In genomic region chr15:62179801-62180200, GRCm38 (mm10) we compare ENCODE assay signal across 22 mouse cellular contexts.
DNase-seq lines count a peak whose midpoint lies in the region; ATAC-seq lines count a peak whose summit lies in the region.
"Had no signal": no experiment of that assay in that cellular context is flagged by ENCODE, and none has a peak within 500 bp of the region (broad histone marks: within the 10 kb centered on the region; RNA-seq: fewer than 3 reads in every experiment).

No protein-coding gene starts in this region.

- no peak overlapping the region for H3K4me2 ChIP-seq in midbrain, embryonic 11.5 days
- H3K4me2 ChIP-seq in midbrain, embryonic 15.5 days = no peak overlapping the region
- H3K4me2 ChIP-seq: forebrain, embryonic 12.5 days; hindbrain, embryonic 15.5 days had no signal

- no peaks in the 10 kb centered on the region for H3K27me3 ChIP-seq in midbrain, embryonic 11.5 days (ENCODE audit: control insufficient read depth, insufficient read depth, low read length)
- no peaks in the 10 kb centered on the region for H3K27me3 ChIP-seq in midbrain, embryonic 15.5 days (replicated peaks)
- H3K27me3 ChIP-seq: forebrain, embryonic 12.5 days; hindbrain, embryonic 15.5 days had no signal

- H3K36me3 ChIP-seq in midbrain, embryonic 11.5 days (ENCODE audit: control insufficient read depth, insufficient read depth, low read length) = no peaks in the 10 kb centered on the region
- no peaks in the 10 kb centered on the region for H3K36me3 ChIP-seq in midbrain, embryonic 15.5 days (replicated peaks)
- H3K36me3 ChIP-seq: forebrain, embryonic 12.5 days; heart, embryonic 10.5 days; hindbrain, embryonic 15.5 days; limb, embryonic 10.5 days; midbrain, embryonic 10.5 days had no signal

- ATAC-seq in midbrain, embryonic 11.5 days (ENCODE audit: low FRiP score) = no peak
- ATAC-seq in midbrain, embryonic 15.5 days (replicated peaks) = no peak
- no peak for ATAC-seq in megakaryocyte, adult 5-6 weeks (ENCODE audit: poor library complexity, severe bottlenecking)
- ATAC-seq: CD4-positive, CD25-positive, alpha-beta regulatory T cell, adult 4 months; liver, postnatal 0 days; lung, postnatal 0 days had no signal

- peak; percentile 68 to 86 for DNase-seq in adrenal gland, adult (ENCODE audit: inconsistent age in 2 of 2, low spot score in 1 of 2)
- no peak for DNase-seq in adrenal gland, adult 18-20 months (ENCODE audit: low spot score in 2 of 2)
- DNase-seq in midbrain, embryonic 11.5 days (ENCODE audit: low spot score, missing footprints) = peak; percentile 57
- peak; percentile 38 for DNase-seq in fibroblast of lung, adult 2 months (ENCODE audit: low read depth)
- DNase-seq in embryo, embryonic 9.5 days (ENCODE audit: extremely low spot score) = no peak
- DNase-seq: cerebellum, adult 9-10 months; gastrocnemius, postnatal 36 days; kidney, adult 8-10 months; kidney, postnatal 10 days; liver, postnatal 0 days had no signal

- no peak overlapping the region for H3K4me3 ChIP-seq in midbrain, embryonic 11.5 days (ENCODE audit: low read depth, low read length)
- no peak overlapping the region for H3K4me3 ChIP-seq in midbrain, embryonic 15.5 days
- H3K4me3 ChIP-seq: embryonic facial prominence, embryonic 10.5 days; forebrain, embryonic 12.5 days; heart, embryonic 10.5 days; hindbrain, embryonic 15.5 days; limb, embryonic 10.5 days; midbrain, embryonic 10.5 days had no signal

- no peak overlapping the region for H3K9ac ChIP-seq in midbrain, embryonic 11.5 days (ENCODE audit: low read length)
- no peak overlapping the region for H3K9ac ChIP-seq in midbrain, embryonic 15.5 days
- H3K9ac ChIP-seq: forebrain, embryonic 12.5 days; hindbrain, embryonic 15.5 days; liver, postnatal 0 days had no signal

- no peaks in the 10 kb centered on the region for H3K9me3 ChIP-seq in midbrain, embryonic 11.5 days (ENCODE audit: control insufficient read depth, low read length)
- no peaks in the 10 kb centered on the region for H3K9me3 ChIP-seq in midbrain, embryonic 15.5 days
- H3K9me3 ChIP-seq: embryonic facial prominence, embryonic 10.5 days; forebrain, embryonic 12.5 days; heart, embryonic 10.5 days; hindbrain, embryonic 15.5 days; limb, embryonic 10.5 days; midbrain, embryonic 10.5 days had no signal

- no peak overlapping the region for H3K27ac ChIP-seq in midbrain, embryonic 11.5 days (ENCODE audit: low read depth, low read length)
- H3K27ac ChIP-seq in midbrain, embryonic 15.5 days = no peak overlapping the region
- H3K27ac ChIP-seq: embryonic facial prominence, embryonic 10.5 days; forebrain, embryonic 12.5 days; heart, embryonic 10.5 days; hindbrain, embryonic 15.5 days; limb, embryonic 10.5 days; macrophage; midbrain, embryonic 10.5 days; stomach, postnatal 0 days had no signal

- WGBS in midbrain, embryonic 11.5 days = 88% methylated on average over 2 of the region's 2 CpGs
- WGBS in midbrain, embryonic 15.5 days = 78% methylated on average over 2 of the region's 2 CpGs

- H3K4me1 ChIP-seq in midbrain, embryonic 11.5 days (ENCODE audit: control insufficient read depth, insufficient read depth, low read length) = no peaks in the 10 kb centered on the region; the same call in 1 of the 2 replicates
- no peaks in the 10 kb centered on the region for H3K4me1 ChIP-seq in midbrain, embryonic 15.5 days
- H3K4me1 ChIP-seq: hindbrain, embryonic 15.5 days had no signal

Comparison
In these comparisons a context has a peak if more than half of its experiments do, and no peak if none do; other contexts are left out.
1. DNase-seq: peak in adrenal gland, adult (2 of 2), midbrain, embryonic 11.5 days (single experiment) and fibroblast of lung, adult 2 months (single experiment); none in adrenal gland, adult 18-20 months (0 of 2) and embryo, embryonic 9.5 days (single experiment).